Mouse (Mus musculus): ENCODE data around the gene Gzmb.

- TF ChIP-seq CTCF (IDR thresholded peaks at IDR 0.05; ENCODE audit: low read depth, low read length) (no peak), POLR2A (IDR thresholded peaks at IDR 0.05; ENCODE audit: extremely low read depth, insufficient read depth, low read length) (no peak)
Observed at GRCm38 (mm10) chr14:56303506-56304025, 41.5 kb upstream of the Gzmb start.
